Mouse (Mus musculus) adrenal gland, postnatal 25 days (tissue): ENCODE results near the gene Tacc3. TPM values are rescaled to one million over a fixed set of nuclear protein-coding genes. Genes with fewer than 3 reads are reported as not detected.

ENCODE experiments used
- DNase-seq: peaks from one replicate; pipeline ENCODE4 v3.0.0; 2021; ENCODE audit warnings: mixed read lengths
- total RNA-seq: library from RNA; stranded (reverse); gene quantifications from 2 replicates; pipeline ENCODE4 v1.2.3, GENCODE M21; 2021

The Tacc3 gene
- total RNA-seq, 1 experiment from 2014 or later = 14.2 TPM

DNA sequence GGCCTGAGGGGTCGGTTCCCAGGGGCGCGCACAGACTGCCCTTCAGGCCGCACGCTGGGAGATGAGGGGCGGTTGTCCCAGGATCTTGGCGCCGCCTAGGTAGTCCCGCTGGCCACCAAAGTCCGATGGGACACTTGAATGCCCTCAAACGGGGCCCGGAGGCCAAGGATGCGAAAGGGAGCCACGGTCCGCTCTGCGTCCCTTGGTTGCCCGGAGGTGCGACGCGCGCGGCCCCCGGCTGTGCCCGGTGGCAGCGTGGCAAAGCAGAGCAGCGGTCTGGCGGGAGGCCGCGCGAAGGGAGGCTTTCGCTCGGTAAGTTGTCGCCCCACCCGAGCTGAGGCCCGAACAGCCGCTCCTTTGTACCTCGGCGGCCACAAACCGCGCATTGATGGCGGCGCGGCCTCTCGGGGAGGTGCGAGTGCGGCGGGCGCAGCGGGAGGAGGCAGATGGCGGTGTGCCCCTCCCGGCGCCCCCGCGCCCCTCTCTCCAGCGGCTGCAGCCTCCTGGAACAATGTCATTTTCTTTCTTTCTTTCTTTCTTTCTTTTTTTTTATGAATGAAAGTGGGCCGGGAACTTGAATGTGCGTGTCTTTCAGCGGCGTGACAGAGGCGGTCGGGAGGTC is 65.2 kb downstream of the Tacc3 start:
- DNase-seq = no peak

DNA sequence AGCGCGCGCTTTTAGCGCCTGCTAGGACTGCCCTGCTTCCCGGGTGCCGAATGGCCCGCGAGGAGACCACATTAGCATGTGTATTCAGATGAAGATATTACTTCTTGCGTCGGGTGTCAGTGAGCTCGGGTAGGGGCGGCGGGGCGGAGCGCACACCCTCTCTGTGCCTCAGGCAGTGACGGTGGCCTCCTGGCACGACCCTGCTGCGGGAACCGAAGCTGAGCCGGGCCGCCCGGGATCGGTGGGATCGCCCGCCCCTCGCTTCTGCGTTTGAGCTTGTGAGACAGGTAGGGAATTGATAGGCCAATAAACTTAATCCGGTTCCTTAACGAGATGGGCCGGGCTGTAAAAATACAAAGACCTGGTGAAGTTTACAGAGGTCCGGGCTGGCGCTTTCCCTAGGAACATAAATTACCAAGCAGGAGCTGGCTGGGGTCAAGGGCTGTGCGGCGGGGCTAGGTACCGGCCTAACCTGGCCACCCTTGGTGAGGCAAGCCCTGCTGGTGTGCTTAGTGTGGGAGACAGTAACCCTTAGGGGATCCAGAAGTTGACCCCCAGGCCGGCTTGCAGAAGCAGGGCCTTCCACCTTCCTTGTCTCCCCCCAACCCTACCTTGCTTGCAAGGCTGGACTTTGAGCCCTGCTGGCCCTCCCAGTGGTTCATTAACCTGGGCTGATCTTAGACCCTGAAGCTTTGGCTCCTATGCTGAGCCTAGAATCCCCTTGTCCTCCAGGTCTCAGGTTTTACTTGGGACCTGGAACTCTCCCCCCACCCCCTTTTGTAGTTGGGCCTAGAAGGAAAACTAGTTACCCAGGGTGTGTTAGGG is 65.9 kb downstream of the Tacc3 start:
- DNase-seq = no peak

DNA sequence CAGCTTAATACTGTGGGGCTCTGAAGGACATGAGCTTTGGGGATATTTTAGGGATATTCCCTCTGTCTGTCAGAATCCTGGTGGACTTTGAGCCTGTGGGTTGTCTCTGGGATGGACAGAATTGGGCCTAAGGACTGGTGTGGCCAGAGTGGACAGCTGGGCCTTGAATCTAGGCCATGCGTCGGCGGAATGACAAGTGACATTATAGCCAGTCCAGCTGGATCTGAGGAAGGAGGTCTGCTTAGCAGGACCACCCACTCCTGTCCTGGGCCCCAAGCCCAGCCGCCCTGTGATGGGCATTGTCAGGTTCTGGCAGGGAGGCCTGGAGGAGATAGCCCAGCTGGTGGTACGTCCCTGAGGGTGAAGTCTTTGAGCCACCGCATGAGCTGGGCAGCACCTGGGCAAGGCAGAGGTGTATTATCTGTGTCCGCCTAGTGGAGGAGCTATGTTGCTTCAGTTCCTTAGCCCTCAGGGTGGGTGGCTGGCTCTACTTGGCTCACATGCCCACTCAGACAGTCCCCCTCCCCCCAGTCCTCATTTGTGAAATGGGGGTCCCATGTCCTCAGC is 68.2 kb downstream of the Tacc3 start:
- no peak for DNase-seq

DNA sequence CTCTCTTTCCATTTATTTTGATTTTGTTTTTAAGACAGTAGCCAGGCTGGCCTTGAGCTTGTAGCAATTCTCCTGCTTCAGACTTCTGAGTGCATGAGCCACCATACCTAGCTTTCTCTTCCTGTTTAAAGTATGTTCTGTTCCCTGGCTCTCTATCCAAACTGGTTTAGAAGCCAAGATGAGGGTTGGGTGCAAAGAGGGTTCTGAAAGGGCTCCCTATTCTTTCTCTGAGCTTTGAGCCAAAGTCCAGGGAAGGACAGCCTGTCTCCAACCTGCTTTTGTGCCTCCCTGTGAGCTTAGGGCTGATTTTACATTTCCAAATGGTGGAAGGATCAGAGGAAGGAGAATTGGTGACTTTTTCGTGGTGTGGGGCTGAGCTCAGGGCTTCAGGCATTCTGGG is 69.0 kb downstream of the Tacc3 start:
- DNase-seq = no peak

Other genes with a start within 250 kb of the Tacc3 start
- gene Nkx1-1, start 224.2 kb upstream of the Tacc3 start, total RNA-seq = not detected in 2 replicates
- 23.5 and 37.0 TPM in 2 replicates for gene Fam53a, start 28.5 kb upstream of the Tacc3 start, total RNA-seq
- gene Gm9903, start 28.2 kb upstream of the Tacc3 start, total RNA-seq = 0.64 TPM in 1 of 2 replicates, not detected in the other
- gene Slbp, start 5.6 kb upstream of the Tacc3 start, total RNA-seq = 48.6 and 54.7 TPM in 2 replicates
- gene Tmem129, start 288 bp downstream of the Tacc3 start, total RNA-seq = 27.7 and 29.5 TPM in 2 replicates
- 2.0 and 3.2 TPM in 2 replicates for gene Fgfr3, start 63.5 kb downstream of the Tacc3 start, total RNA-seq
- gene Letm1, start 124.7 kb downstream of the Tacc3 start, total RNA-seq = 104 and 110 TPM in 2 replicates
- 40.3 and 53.6 TPM in 2 replicates for gene Nsd2, start 162.6 kb downstream of the Tacc3 start, total RNA-seq